Comparison of ENCODE assay signal across 12 mouse cellular contexts in genomic region chr16:34962322-34962721, GRCm38 (mm10). TPM values are rescaled to one million over a fixed set of nuclear protein-coding genes. Genes with fewer than 3 reads are reported as not detected.
DNase-seq lines count a peak whose midpoint lies in the region; ATAC-seq lines count a peak whose summit lies in the region.
"Had no signal": no experiment of that assay in that cellular context is flagged by ENCODE, and none has a peak within 500 bp of the region (broad histone marks: within the 10 kb centered on the region; RNA-seq: fewer than 3 reads in every experiment).

No protein-coding gene starts in this region.

- peaks cover 53% of the 10 kb centered on the region for H3K4me1 ChIP-seq in heart, embryonic 11.5 days (ENCODE audit: control insufficient read depth, insufficient read depth, low read length)
- peaks cover 36% of the 10 kb centered on the region for H3K4me1 ChIP-seq in midbrain, embryonic 10.5 days

- 77% methylated on average over 4 of the region's 4 CpGs for WGBS in heart, embryonic 11.5 days (ENCODE audit: insufficient replicate concordance)
- 90% methylated on average over 4 of the region's 4 CpGs for WGBS in midbrain, embryonic 10.5 days

- DNase-seq in heart, adult 18-20 months: peak; percentile 47 to 51
- peak; percentile 67 for DNase-seq in ovary, postnatal 36 days (ENCODE audit: low spot score)
- DNase-seq in ovary, postnatal 14 days (ENCODE audit: low spot score): no peak
- peak; percentile 55 for DNase-seq in kidney, postnatal 14 days
- peak; percentile 54 for DNase-seq in testis, postnatal 14 days (ENCODE audit: low spot score)
- DNase-seq in midbrain, embryonic 10.5 days (ENCODE audit: low spot score): no peak
- DNase-seq: gastrocnemius, postnatal 25 days; thymus, postnatal 4 days had no signal

- H3K9me3 ChIP-seq in heart, embryonic 11.5 days (replicated peaks; ENCODE audit: control insufficient read depth, low read length): no peaks in the 10 kb centered on the region
- H3K9me3 ChIP-seq in midbrain, embryonic 10.5 days (replicated peaks): no peaks in the 10 kb centered on the region
- H3K9me3 ChIP-seq: forebrain, embryonic 10.5 days; hindbrain, embryonic 13.5 days had no signal

- no peak overlapping the region for H3K27ac ChIP-seq in heart, embryonic 11.5 days (ENCODE audit: low read depth, low read length)
- no peak overlapping the region for H3K27ac ChIP-seq in midbrain, embryonic 10.5 days (replicated peaks)
- H3K27ac ChIP-seq: forebrain, embryonic 10.5 days; hindbrain, embryonic 13.5 days had no signal

- no peaks in the 10 kb centered on the region for H3K36me3 ChIP-seq in heart, embryonic 11.5 days (ENCODE audit: control insufficient read depth, insufficient read depth, low read length)
- peaks cover 13% of the 10 kb centered on the region; the same call in 1 of the 2 replicates for H3K36me3 ChIP-seq in midbrain, embryonic 10.5 days
- H3K36me3 ChIP-seq: hindbrain, embryonic 13.5 days had no signal

- H3K27me3 ChIP-seq in heart, embryonic 11.5 days (ENCODE audit: control insufficient read depth, insufficient read depth, low read length): 0 out of 2 replicates have a peak, but pooled peaks cover 7% of the 10 kb centered on the region
- H3K27me3 ChIP-seq in midbrain, embryonic 10.5 days (ENCODE audit: low read depth, poor library complexity, severe bottlenecking): 0 out of 2 replicates have a peak, but pooled peaks cover 5% of the 10 kb centered on the region
- H3K27me3 ChIP-seq: hindbrain, embryonic 13.5 days had no signal

- H3K4me2 ChIP-seq in heart, embryonic 11.5 days: no peak overlapping the region
- H3K4me2 ChIP-seq: hindbrain, embryonic 13.5 days had no signal

- H3K9ac ChIP-seq in heart, embryonic 11.5 days (ENCODE audit: low read depth, low read length): no peak overlapping the region
- H3K9ac ChIP-seq: hindbrain, embryonic 13.5 days had no signal

- no peak overlapping the region for H3K4me3 ChIP-seq in heart, embryonic 11.5 days (ENCODE audit: low read depth, low read length)
- no peak overlapping the region for H3K4me3 ChIP-seq in midbrain, embryonic 10.5 days
- H3K4me3 ChIP-seq: forebrain, embryonic 10.5 days; hindbrain, embryonic 13.5 days had no signal

- ATAC-seq in heart, embryonic 11.5 days (replicated peaks; ENCODE audit: insufficient number of reproducible peaks, low FRiP score, low TSS enrichment): no peak
- no peak for ATAC-seq in megakaryocyte-erythroid progenitor cell, adult 5-6 weeks (replicated peaks; ENCODE audit: low FRiP score, low TSS enrichment, poor library complexity, severe bottlenecking)

RNA-seq across cellular contexts. Expression of gene Hacd2, which starts 59.9 kb away (rescaled TPM):
- 10 to 100 TPM in 1 of 2 experiments, 1 to 10 TPM in 1; 7.1 to 15.3 TPM for total RNA-seq in heart, adult 18-20 months (2021)
- polyA plus RNA-seq in heart, embryonic 11.5 days (2014; fragmentation: Nextera tagmentation; extraction: Ambion mirVana): 32.3 and 34.2 TPM in 2 replicates
- 70.4 and 79.0 TPM in 2 replicates for polyA plus RNA-seq in midbrain, embryonic 10.5 days (2016; fragmentation: Nextera tagmentation; extraction: Ambion mirVana)
- total RNA-seq in megakaryocyte-erythroid progenitor cell, adult 5-6 weeks (2014; fragmentation: Nextera tagmentation): 16.3 and 34.3 TPM in 2 replicates
- total RNA-seq in megakaryocyte-erythroid progenitor cell, adult 5-6 weeks (2017): 6.4 and 8.9 TPM in 2 replicates

Comparison
In these comparisons a context has a peak if more than half of its experiments do, and no peak if none do; other contexts are left out.
1. DNase-seq: peak in heart, adult 18-20 months (2 of 2), ovary, postnatal 36 days (single experiment), kidney, postnatal 14 days (single experiment) and testis, postnatal 14 days (single experiment); none in ovary, postnatal 14 days (single experiment) and midbrain, embryonic 10.5 days (single experiment).